Mouse (Mus musculus): Measurements from ENCODE around the gene Gal. TPM values are rescaled to one million over a fixed set of nuclear protein-coding genes. Genes with fewer than 3 reads are reported as not detected.

Gene Gal
- total and polyA plus RNA-seq, 3 experiments = not detected

DNA sequence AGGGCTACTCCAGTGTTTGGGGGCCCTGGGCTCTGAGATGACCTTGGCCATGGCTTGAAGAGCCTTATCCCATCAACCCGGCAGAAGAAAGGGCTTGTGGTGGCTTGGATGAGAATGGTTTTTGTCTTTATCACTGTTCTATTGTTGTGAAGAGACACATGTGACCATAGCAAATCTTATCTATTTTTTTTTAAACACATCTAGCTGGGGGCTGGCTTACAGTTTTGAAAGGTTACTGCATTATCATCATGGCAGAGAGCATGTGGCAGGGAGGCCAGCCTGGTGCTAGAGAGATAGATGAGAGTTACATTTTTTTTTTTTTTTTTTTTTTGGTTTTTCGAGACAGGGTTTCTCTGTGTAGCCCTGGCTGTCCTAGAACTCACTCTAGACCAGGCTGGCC lies 17.6 kb upstream of the Gal start:
- in situ Hi-C loops (cut with MboI; ENCODE audit: low pct_ligation_motif_present, low pct_unique_long_range_greater_than_20kb, low sequenced_read_pairs) (no loop called here), dilution Hi-C loops (cut with MboI; ENCODE audit: extremely low pct_ligation_motif_present, extremely low pct_unique_long_range_greater_than_20kb, low sequenced_read_pairs) (no loop called here)
- no peak overlapping the region for H3K27ac ChIP-seq (ENCODE audit: insufficient read depth, low read depth)
- no peak overlapping the region for H3K9ac ChIP-seq (ENCODE audit: insufficient read depth, low read depth)
- H3K4me2 ChIP-seq (ENCODE audit: insufficient read depth, low read depth, poor library complexity, severe bottlenecking) = no peak overlapping the region
- TF ChIP-seq ZMIZ1 (IDR thresholded peaks at IDR 0.05; ENCODE audit: low read depth, low read length) (no peak), KAT2A (IDR thresholded peaks at IDR 0.05; ENCODE audit: insufficient replicate concordance, low read length) (no peak), ZC3H11A (IDR thresholded peaks at IDR 0.05; ENCODE audit: low read depth, low read length) (no peak), JUND (conservative IDR thresholded peaks at IDR 0.05; ENCODE audit: low read depth, low read length) (no peak), NRF1 (IDR thresholded peaks at IDR 0.05; ENCODE audit: low read depth, low read length) (no peak), RAD21 (IDR thresholded peaks at IDR 0.05; ENCODE audit: low read depth, low read length) (no peak), POLR2AphosphoS2 (IDR thresholded peaks at IDR 0.05; ENCODE audit: low read depth, low read length) (no peak), IRF4 (IDR thresholded peaks at IDR 0.05; ENCODE audit: low read depth, low read length) (no peak), SIN3A (IDR thresholded peaks at IDR 0.05; ENCODE audit: low read length) (no peak)
- H3K36me3 ChIP-seq (replicated peaks in 1 of 2; ENCODE audit: control insufficient read depth in 1 of 2, insufficient read depth in 1 of 2, low read length in 1 of 2) = no peaks in the 10 kb centered on the region
- H3K9me3 ChIP-seq (replicated peaks; ENCODE audit: low read length) = no peaks in the 10 kb centered on the region
- DNase-seq (ENCODE audit: extremely low read depth) = no peak
- H3K4me1 ChIP-seq (ENCODE audit: control insufficient read depth in 1 of 2, insufficient read depth in 2 of 2) = peaks cover 2 to 13% of the 10 kb centered on the region in 2 experiments; a peak in 3 of 4 replicates
- H3K27me3 ChIP-seq (replicated peaks) = no peaks in the 10 kb centered on the region
- no peaks in the 10 kb centered on the region for H3K79me2 ChIP-seq (replicated peaks; ENCODE audit: control insufficient read depth, extremely low read depth, insufficient read depth, poor library complexity, severe bottlenecking)
- no peak overlapping the region for H3K4me3 ChIP-seq (replicated peaks in 1 of 3; ENCODE audit: low read depth in 2 of 3, low read length in 2 of 3, poor library complexity in 1 of 3)

DNA sequence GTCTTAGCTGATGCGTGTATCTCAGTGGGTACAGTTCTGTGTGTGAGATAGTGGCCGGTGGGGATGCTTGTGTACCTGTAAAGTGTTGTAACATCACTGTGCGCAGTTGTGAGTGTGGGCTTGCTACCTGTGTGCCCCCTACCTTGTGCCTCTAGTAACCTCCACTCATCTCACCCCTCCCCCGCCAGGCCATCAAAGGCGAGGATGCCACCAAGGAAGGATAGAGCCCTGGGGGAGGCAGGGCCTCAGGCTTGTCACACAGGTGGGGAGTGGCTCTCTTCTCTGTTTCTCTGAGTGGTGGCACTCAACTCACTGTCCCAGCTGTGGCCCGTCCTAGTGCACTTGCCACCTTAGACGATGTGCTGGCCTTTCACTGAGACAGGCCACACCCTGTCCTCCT lies 16.7 kb upstream of the Gal start:
- in situ Hi-C loops (cut with MboI; ENCODE audit: low pct_ligation_motif_present, low pct_unique_long_range_greater_than_20kb, low sequenced_read_pairs) (no loop called here), dilution Hi-C loops (cut with MboI; ENCODE audit: extremely low pct_ligation_motif_present, extremely low pct_unique_long_range_greater_than_20kb, low sequenced_read_pairs) (no loop called here)
- no peaks in the 10 kb centered on the region for H3K9me3 ChIP-seq (replicated peaks; ENCODE audit: low read length)
- H3K79me2 ChIP-seq (replicated peaks; ENCODE audit: control insufficient read depth, extremely low read depth, insufficient read depth, poor library complexity, severe bottlenecking) = no peaks in the 10 kb centered on the region
- TF ChIP-seq ZMIZ1 (IDR thresholded peaks at IDR 0.05; ENCODE audit: low read depth, low read length) (no peak), KAT2A (IDR thresholded peaks at IDR 0.05; ENCODE audit: insufficient replicate concordance, low read length) (no peak), CTCF (conservative IDR thresholded peaks at IDR 0.05 in 1 of 2, IDR thresholded peaks at IDR 0.05 in 1 of 2; ENCODE audit: low read depth in 2 of 2, low read length in 2 of 2) (no peak), USF2 (conservative IDR thresholded peaks at IDR 0.05; ENCODE audit: low read depth, low read length) (no peak), JUN (IDR thresholded peaks at IDR 0.05; ENCODE audit: insufficient read depth, low read depth, low read length) (no peak), E2F4 (IDR thresholded peaks at IDR 0.05; ENCODE audit: insufficient replicate concordance, low read depth, low read length) (no peak), TBP (conservative IDR thresholded peaks at IDR 0.05; ENCODE audit: low read depth, low read length) (no peak), MAX (IDR thresholded peaks at IDR 0.05; ENCODE audit: low read length) (no peak), ETS1 (conservative IDR thresholded peaks at IDR 0.05; ENCODE audit: low read depth, low read length) (no peak), NELFE (IDR thresholded peaks at IDR 0.05; ENCODE audit: low read depth, low read length) (no peak), USF1 (IDR thresholded peaks at IDR 0.05; ENCODE audit: low read depth, low read length) (no peak), PAX5 (IDR thresholded peaks at IDR 0.05; ENCODE audit: low read length) (no peak), GABPA (IDR thresholded peaks at IDR 0.05; ENCODE audit: insufficient replicate concordance, low read depth, low read length) (no peak), TCF12 (IDR thresholded peaks at IDR 0.05; ENCODE audit: low read depth, low read length) (no peak), IRF4 (IDR thresholded peaks at IDR 0.05; ENCODE audit: low read depth, low read length) (no peak), ZC3H11A (IDR thresholded peaks at IDR 0.05; ENCODE audit: low read depth, low read length) (no peak), MEF2A (IDR thresholded peaks at IDR 0.05; ENCODE audit: borderline replicate concordance, low read depth, low read length) (no peak), RCOR1 (conservative IDR thresholded peaks at IDR 0.05; ENCODE audit: low read depth, low read length) (no peak), POLR2A (IDR thresholded peaks at IDR 0.05; ENCODE audit: low read depth, low read length) (no peak)
- H3K4me2 ChIP-seq (ENCODE audit: insufficient read depth, low read depth, poor library complexity, severe bottlenecking) = no peak overlapping the region
- H3K9ac ChIP-seq (ENCODE audit: insufficient read depth, low read depth) = no peak overlapping the region
- DNase-seq (ENCODE audit: extremely low read depth) = no peak
- no peak overlapping the region for H3K27ac ChIP-seq (ENCODE audit: insufficient read depth, low read depth)
- no peaks in the 10 kb centered on the region for H3K27me3 ChIP-seq (replicated peaks)
- H3K4me1 ChIP-seq (ENCODE audit: control insufficient read depth in 1 of 2, insufficient read depth in 2 of 2) = peaks cover 3 to 17% of the 10 kb centered on the region in 2 experiments; a peak in 3 of 4 replicates
- no peak overlapping the region for H3K4me3 ChIP-seq (replicated peaks in 1 of 3; ENCODE audit: low read depth in 2 of 3, low read length in 2 of 3, poor library complexity in 1 of 3)
- H3K36me3 ChIP-seq (replicated peaks in 1 of 2; ENCODE audit: control insufficient read depth in 1 of 2, insufficient read depth in 1 of 2, low read length in 1 of 2) = no peaks in the 10 kb centered on the region

Data from CH12.LX (cell line).